Mouse (Mus musculus) kidney, embryonic 16.5 days (tissue): Measurements from ENCODE around the gene Sun3. TPM values are rescaled to one million over a fixed set of nuclear protein-coding genes. Genes with fewer than 3 reads are reported as not detected.

ENCODE experiments used
- ATAC-seq: fragments of 200-750 bp; cut with Nextera tagmentation; 2 replicates; pipeline ENCODE4 v1.8.0; 2017; ENCODE audit warnings: moderate TSS enrichment; ENCODE audit not compliant: low FRiP score, low TSS enrichment
- H3K27ac ChIP-seq: fragments of 300-500 bp; sonication (generic); 2 replicates; pipeline ENCODE4 v1.5.1; 2014; ENCODE audit warnings: low read length
- H3K27me3 ChIP-seq: fragments of 300-500 bp; sonication (generic); 2 replicates; pipeline ENCODE4 v1.6.1; 2014; ENCODE audit warnings: low read length, control low read depth, mixed read lengths; ENCODE audit not compliant: insufficient read depth
- H3K36me3 ChIP-seq: fragments of 300-500 bp; sonication (generic); 2 replicates; pipeline ENCODE4 v1.6.1; 2014; ENCODE audit warnings: low read length, control low read depth, mixed read lengths; ENCODE audit not compliant: insufficient read depth
- H3K4me1 ChIP-seq: fragments of 300-500 bp; sonication (generic); 2 replicates; pipeline ENCODE4 v1.6.1; 2014; ENCODE audit warnings: low read length, control low read depth, mixed read lengths; ENCODE audit not compliant: insufficient read depth
- H3K4me2 ChIP-seq: fragments of 300-500 bp; sonication (generic); replicated peaks from 2 replicates; pipeline ENCODE4 v1.6.1; 2014; ENCODE audit warnings: low read depth, low read length
- H3K4me3 ChIP-seq: fragments of 300-500 bp; sonication (generic); 2 replicates; pipeline ENCODE4 v1.5.1; 2014; ENCODE audit warnings: mild to moderate bottlenecking, low read length
- H3K9ac ChIP-seq: fragments of 300-500 bp; sonication (generic); replicated peaks from 2 replicates; pipeline ENCODE4 v1.6.1; 2014; ENCODE audit warnings: low read length
- H3K9me3 ChIP-seq: fragments of 300-500 bp; sonication (generic); 2 replicates; pipeline ENCODE4 v1.6.1; 2016; ENCODE audit warnings: low read length, control low read depth
- WGBS: fragments of 180-500 bp; shearing (Covaris S2); extraction: QIAGEN DNeasy Blood & Tissue Kit; methylation state at CpG from one replicate; pipeline ENCODE4 v1.1.7; 2014; 5-methylcytosine and 5-hydroxymethylcytosine counted together
- polyA plus RNA-seq: library from polyadenylated mRNA; unstranded; fragments of >200 nt; fragmentation: Nextera tagmentation; extraction: Ambion mirVana; gene quantifications from 2 replicates; pipeline ENCODE4 v1.2.1, GENCODE M21; 2015

Gene Sun3
- polyA plus RNA-seq, 1 experiment from 2014 or later = 0.26 TPM

DNA sequence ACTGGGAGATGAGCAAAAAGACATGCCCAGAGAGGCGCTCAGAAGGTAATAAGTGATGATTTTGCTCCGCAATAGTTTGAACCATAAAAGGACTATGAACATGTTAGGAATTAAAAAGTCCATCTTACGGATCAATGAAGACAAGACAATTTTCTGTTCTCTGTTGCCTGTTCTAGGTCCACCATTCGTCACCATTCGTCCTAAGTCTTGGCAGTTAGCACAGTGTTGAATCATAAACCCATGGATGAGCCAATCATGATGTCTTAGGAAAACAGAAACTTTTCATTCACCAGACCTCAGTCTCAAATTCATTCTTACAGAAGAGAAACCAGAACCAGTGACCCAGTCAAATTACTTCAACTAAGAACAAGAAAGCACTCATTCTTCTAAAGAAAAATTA is 40.0 kb downstream of the Sun3 start:
- H3K9ac ChIP-seq = no peak overlapping the region
- H3K4me2 ChIP-seq = no peak overlapping the region
- 97% methylated on average over 5 of the region's 5 CpGs for WGBS
- H3K36me3 ChIP-seq = peaks cover 35% of the 10 kb centered on the region
- H3K27me3 ChIP-seq = no peaks in the 10 kb centered on the region; the same call in 1 of the 2 replicates
- H3K4me1 ChIP-seq = peaks cover 9% of the 10 kb centered on the region
- no peak overlapping the region for H3K4me3 ChIP-seq
- no peaks in the 10 kb centered on the region for H3K9me3 ChIP-seq
- no peak overlapping the region for H3K27ac ChIP-seq
- ATAC-seq = no peak

GRCm38 (mm10) chr11:8988084-8988483 is 60.7 kb downstream of the Sun3 start:
- peaks cover 20% of the 10 kb centered on the region for H3K36me3 ChIP-seq
- 0 out of 2 replicates have a peak, but pooled peaks cover 3% of the 10 kb centered on the region for H3K9me3 ChIP-seq
- no peak for ATAC-seq
- H3K27ac ChIP-seq = no peak overlapping the region
- no peaks in the 10 kb centered on the region for H3K4me1 ChIP-seq
- H3K9ac ChIP-seq = no peak overlapping the region
- H3K4me2 ChIP-seq = no peak overlapping the region
- H3K4me3 ChIP-seq = no peak overlapping the region
- WGBS = 83% methylated on average over 4 of the region's 4 CpGs
- H3K27me3 ChIP-seq = no peaks in the 10 kb centered on the region

DNA sequence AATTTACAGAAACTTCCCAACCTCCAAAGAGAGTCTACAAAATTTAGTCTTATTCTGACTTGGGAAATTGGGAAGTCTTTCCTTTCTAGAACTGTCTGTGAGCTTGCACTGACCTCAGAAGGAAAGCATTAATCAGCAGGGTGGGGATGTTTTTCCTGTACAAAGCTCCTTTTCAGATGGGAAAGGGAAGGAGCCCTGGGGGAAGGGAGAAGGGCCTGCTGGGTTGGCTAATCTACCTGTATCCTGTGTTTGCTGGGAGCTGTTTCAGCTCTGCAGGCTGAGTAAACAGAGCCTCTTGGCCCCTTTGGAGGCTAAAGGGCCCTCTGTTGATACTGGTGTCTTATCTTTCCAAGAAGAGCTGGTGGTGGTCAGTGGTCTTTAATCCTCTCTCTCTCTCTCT is 62.7 kb downstream of the Sun3 start:
- H3K27me3 ChIP-seq = no peaks in the 10 kb centered on the region
- H3K4me2 ChIP-seq = no peak overlapping the region
- no peak overlapping the region for H3K4me3 ChIP-seq
- no peaks in the 10 kb centered on the region for H3K4me1 ChIP-seq
- no peak overlapping the region for H3K9ac ChIP-seq
- peaks cover 3% of the 10 kb centered on the region for H3K36me3 ChIP-seq
- no peaks in the 10 kb centered on the region for H3K9me3 ChIP-seq
- no peak for ATAC-seq
- H3K27ac ChIP-seq = peak overlapping the region; percentile 1; the same call in 1 of the 2 replicates

GRCm38 (mm10) chr11:8983237-8983861 is 65.4 kb downstream of the Sun3 start:
- no peak overlapping the region for H3K9ac ChIP-seq
- 42% methylated on average over 6 of the region's 6 CpGs for WGBS
- H3K9me3 ChIP-seq = no peaks in the 10 kb centered on the region
- no peak for ATAC-seq
- H3K27ac ChIP-seq = no peak overlapping the region
- H3K27me3 ChIP-seq = no peaks in the 10 kb centered on the region
- H3K4me3 ChIP-seq = no peak overlapping the region
- no peaks in the 10 kb centered on the region for H3K36me3 ChIP-seq
- H3K4me2 ChIP-seq = no peak overlapping the region
- H3K4me1 ChIP-seq = no peaks in the 10 kb centered on the region

DNA sequence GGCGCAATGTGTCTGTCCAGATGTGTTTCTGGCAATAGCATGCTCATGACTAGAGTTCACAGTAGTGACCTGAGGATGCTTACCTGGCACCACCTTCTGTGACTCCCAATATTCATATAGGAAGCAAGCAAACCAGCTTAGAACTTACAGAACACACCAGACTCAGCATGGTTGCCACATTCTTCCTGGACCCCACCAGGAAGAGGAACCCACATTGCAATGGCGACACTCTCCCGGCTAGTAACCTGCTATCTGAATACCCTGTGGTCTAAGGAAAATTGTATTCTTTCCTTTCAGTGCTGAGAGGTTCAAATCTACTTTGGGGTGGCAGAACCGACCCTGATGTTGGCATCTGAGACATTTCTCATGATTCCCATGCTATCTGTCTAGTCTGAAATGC is 70.6 kb downstream of the Sun3 start:
- H3K36me3 ChIP-seq = no peaks in the 10 kb centered on the region

GRCm38 (mm10) chr11:8973166-8973565 is 75.6 kb downstream of the Sun3 start, which contains the start of gene Pkd1l1:
Gene Pkd1l1, minus strand, starts transcription at chr11:8973266.
- Histone ChIP-seq H3K4me1 (peaks cover 4% of the 10 kb centered on the region; the same call in 1 of the 2 replicates), H3K36me3 (no peaks in the 10 kb centered on the region), H3K4me2 (no peak within 1 kb of the TSS), H3K27me3 (no peaks in the 10 kb centered on the region), H3K27ac (no peak within 1 kb of the TSS), H3K9me3 (no peaks in the 10 kb centered on the region), H3K4me3 (no peak within 1 kb of the TSS), H3K9ac (no peak within 1 kb of the TSS)
- ATAC-seq = no peak
- WGBS = 72% methylated on average over 3 of the region's 3 CpGs

More for the DNA sequence above, 70.6 kb downstream of the Sun3 start:
- 86% methylated on average over 4 of the region's 4 CpGs for WGBS
- Histone ChIP-seq H3K9ac (no peak overlapping the region), H3K4me1 (peaks cover 4% of the 10 kb centered on the region; the same call in 1 of the 2 replicates), H3K4me3 (no peak overlapping the region), H3K9me3 (no peaks in the 10 kb centered on the region), H3K27ac (no peak overlapping the region), H3K27me3 (no peaks in the 10 kb centered on the region), H3K4me2 (no peak overlapping the region)
- no peak for ATAC-seq

- H3K9me3 ChIP-seq = no peaks in the 10 kb centered on the region
- H3K27me3 ChIP-seq = no peaks in the 10 kb centered on the region
- no peak overlapping the region for H3K4me3 ChIP-seq
- H3K4me1 ChIP-seq = peaks cover 4% of the 10 kb centered on the region; the same call in 1 of the 2 replicates
- 79% methylated on average over 6 of the region's 6 CpGs for WGBS
- no peak overlapping the region for H3K9ac ChIP-seq
- H3K36me3 ChIP-seq = no peaks in the 10 kb centered on the region
- H3K4me2 ChIP-seq = no peak overlapping the region
- H3K27ac ChIP-seq = no peak overlapping the region
- no peak for ATAC-seq
Measured at GRCm38 (mm10) chr11:8972093-8972492, 76.7 kb downstream of the Sun3 start.

DNA sequence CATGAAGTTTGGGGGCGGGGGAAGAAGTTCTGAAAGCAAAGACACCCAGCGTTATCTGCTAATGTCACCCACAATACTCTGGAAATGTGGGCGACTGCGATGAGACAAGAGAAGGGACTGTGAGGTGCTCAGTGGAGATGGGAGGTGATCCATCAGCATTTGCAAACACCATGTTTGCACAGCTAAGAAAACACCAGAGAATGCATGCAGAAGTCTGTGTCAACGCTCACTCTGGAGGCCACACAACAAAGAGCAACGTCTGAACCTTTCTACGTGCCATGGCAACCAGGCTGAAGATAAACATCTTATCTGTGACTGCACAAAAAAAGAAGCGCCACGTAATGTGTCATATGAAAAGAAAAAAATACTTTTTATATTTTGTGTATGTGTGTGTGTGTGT is 78.3 kb downstream of the Sun3 start:
- Histone ChIP-seq H3K36me3 (no peaks in the 10 kb centered on the region), H3K4me1 (no peaks in the 10 kb centered on the region), H3K9ac (no peak overlapping the region), H3K4me3 (no peak overlapping the region), H3K27me3 (no peaks in the 10 kb centered on the region), H3K4me2 (no peak overlapping the region), H3K27ac (no peak overlapping the region), H3K9me3 (no peaks in the 10 kb centered on the region)
- 67% methylated on average over 9 of the region's 9 CpGs for WGBS
- ATAC-seq = no peak

DNA sequence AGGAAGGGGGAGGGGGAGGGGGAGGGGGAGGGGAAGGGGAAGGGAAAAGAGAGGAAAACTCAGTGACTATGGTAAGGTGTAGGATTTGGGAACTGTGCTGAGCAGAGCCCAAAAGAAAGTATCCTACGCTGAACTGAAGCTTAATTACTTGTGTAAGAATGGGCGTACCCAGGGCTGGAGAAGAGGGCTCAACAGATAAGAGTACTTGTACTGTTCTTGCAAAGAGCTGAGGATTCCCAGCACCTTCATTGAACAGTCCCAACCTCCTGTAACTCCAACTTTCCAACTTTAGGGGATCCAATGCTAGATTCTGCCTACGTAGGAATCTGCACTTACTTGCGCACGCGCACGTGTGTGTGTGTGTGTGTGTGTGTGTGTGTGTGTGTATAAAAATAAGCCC is 80.7 kb downstream of the Sun3 start:
- WGBS = 95% methylated on average over 7 of the region's 7 CpGs
- no peaks in the 10 kb centered on the region for H3K4me1 ChIP-seq
- no peak for ATAC-seq
- H3K4me3 ChIP-seq = no peak overlapping the region
- no peaks in the 10 kb centered on the region for H3K27me3 ChIP-seq
- H3K27ac ChIP-seq = no peak overlapping the region
- H3K9me3 ChIP-seq = no peaks in the 10 kb centered on the region
- no peaks in the 10 kb centered on the region for H3K36me3 ChIP-seq
- no peak overlapping the region for H3K4me2 ChIP-seq
- no peak overlapping the region for H3K9ac ChIP-seq
